Mouse (Mus musculus) c-Kit-positive CD71-positive TER-119-positive erythroid progenitor cells, embryonic 14.5 days (primary cell): Measurements from ENCODE around the gene Inmt.

Experiments
- DNase-seq: peaks from one replicate; pipeline ENCODE4 v3.0.0-alpha.2; 2013; ENCODE audit warnings: low spot score

Inmt gene

GRCm38 (mm10) chr6:55169818-55170217 is 5.0 kb downstream of the Inmt start:
- DNase-seq, result no peak

- peak; percentile 66 for DNase-seq
Measured at GRCm38 (mm10) chr6:55166777-55167463, 7.9 kb downstream of the Inmt start.

- no peak for DNase-seq
Measured at GRCm38 (mm10) chr6:55163046-55163584, 11.7 kb downstream of the Inmt start.

GRCm38 (mm10) chr6:55161311-55161761 is 13.5 kb downstream of the Inmt start:
- no peak for DNase-seq

GRCm38 (mm10) chr6:55159256-55159655 is 15.6 kb downstream of the Inmt start:
- no peak for DNase-seq

GRCm38 (mm10) chr6:55152226-55152625 is 22.6 kb downstream of the Inmt start:
- DNase-seq, result no peak

GRCm38 (mm10) chr6:55146138-55146537 is 28.7 kb downstream of the Inmt start:
- DNase-seq, result no peak

- DNase-seq, result no peak
Measured at GRCm38 (mm10) chr6:55145285-55145684, 29.6 kb downstream of the Inmt start.

- DNase-seq, result no peak
Measured at GRCm38 (mm10) chr6:55138343-55138742, 36.5 kb downstream of the Inmt start.

GRCm38 (mm10) chr6:55133425-55133824 is 41.4 kb downstream of the Inmt start:
- no peak for DNase-seq

GRCm38 (mm10) chr6:55132794-55133193 is 42.0 kb downstream of the Inmt start, which contains the start of gene Crhr2:
Crhr2 (minus strand) TSS chr6:55133016.
- no peak for DNase-seq

- no peak for DNase-seq
Measured at GRCm38 (mm10) chr6:55131301-55131700, 43.5 kb downstream of the Inmt start.

- DNase-seq, result no peak
Measured at GRCm38 (mm10) chr6:55130631-55131030, 44.2 kb downstream of the Inmt start.

- DNase-seq, result no peak
Measured at GRCm38 (mm10) chr6:55128391-55128790, 46.5 kb downstream of the Inmt start.

- DNase-seq, result no peak
Measured at GRCm38 (mm10) chr6:55126576-55126975, 48.3 kb downstream of the Inmt start.

- DNase-seq, result no peak
Measured at GRCm38 (mm10) chr6:55123056-55123455, 51.8 kb downstream of the Inmt start.
